ENCODE assay signal across 11 mouse cellular contexts in the genomic region with DNA sequence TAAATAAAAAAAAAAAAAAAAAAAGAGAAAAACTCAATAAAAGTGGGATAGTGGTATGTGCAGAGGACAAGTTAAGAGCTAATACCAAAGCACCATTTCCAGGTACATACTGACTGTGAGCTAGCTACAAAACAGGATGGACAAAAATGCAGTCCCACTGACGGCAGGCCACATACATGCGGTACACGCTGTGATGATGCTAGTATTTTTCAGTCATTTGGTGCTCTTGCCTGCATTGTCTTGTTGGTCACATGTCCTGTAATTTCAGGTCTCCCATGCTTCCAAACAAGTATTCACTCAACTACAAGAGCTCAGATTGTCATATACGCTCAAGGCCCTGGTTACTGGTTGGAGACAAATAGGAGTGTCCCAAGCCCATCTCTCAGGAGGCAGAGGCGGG. TPM values are rescaled to one million over a fixed set of nuclear protein-coding genes. Genes with fewer than 3 reads are reported as not detected.
"Had no signal": no experiment of that assay in that cellular context is flagged by ENCODE, and none has a peak within 500 bp of the region (broad histone marks: within the 10 kb centered on the region; RNA-seq: fewer than 3 reads in every experiment).

No protein-coding gene starts in this region.

- H3K4me3 ChIP-seq: kidney, embryonic 15.5 days; left cerebral cortex, adult 2 months; limb, embryonic 15.5 days; liver, embryonic 12.5 days; midbrain, embryonic 13.5 days had no signal

- H3K9me3 ChIP-seq: kidney, embryonic 15.5 days; limb, embryonic 15.5 days; liver, embryonic 12.5 days; midbrain, embryonic 13.5 days had no signal

- DNase-seq: kidney, postnatal 14 days; lung, embryonic 14.5 days; lung, postnatal 14 days; thymus, postnatal 4 days had no signal

- H3K27ac ChIP-seq: kidney, embryonic 15.5 days; left cerebral cortex, adult 2 months; limb, embryonic 15.5 days; liver, embryonic 12.5 days; macrophage; midbrain, embryonic 13.5 days; stomach, postnatal 0 days had no signal

- H3K4me1 ChIP-seq: limb, embryonic 15.5 days; midbrain, embryonic 13.5 days had no signal

- H3K36me3 ChIP-seq: kidney, embryonic 15.5 days; limb, embryonic 15.5 days; liver, embryonic 12.5 days; midbrain, embryonic 13.5 days had no signal

RNA-seq across cellular contexts. Expression of a gene that starts 56.6 kb away (rescaled TPM):
- polyA plus RNA-seq: macrophage had no signal
